8 mouse cellular contexts compared by ENCODE assay signal in genomic region chr5:140642076-140642475, GRCm38 (mm10). TPM values are rescaled to one million over a fixed set of nuclear protein-coding genes. Genes with fewer than 3 reads are reported as not detected.
A peak's percentile ranks its signal among the peaks of the same experiment; 100 is the strongest.
DNase-seq lines count a peak whose midpoint lies in the region; ATAC-seq and TF ChIP-seq lines count a peak whose summit lies in the region.

No protein-coding gene starts in this region.

- TF ChIP-seq EP300 in heart, postnatal 0 days (IDR thresholded peaks at IDR 0.05; ENCODE audit: low read depth) = no peak

- no peak overlapping the region for H3K9ac ChIP-seq in heart, postnatal 0 days (replicated peaks; ENCODE audit: low read depth, low read length)

- H3K27ac ChIP-seq in kidney, adult 2 months (ENCODE audit: insufficient read depth, low read depth, low read length) = no peak overlapping the region
- H3K27ac ChIP-seq in bone marrow macrophage, adult 2 months (ENCODE audit: insufficient read depth, low read depth, low read length) = peak overlapping the region; percentile 94
- peak overlapping the region; percentile 54; the same call in 1 of the 2 replicates for H3K27ac ChIP-seq in heart, postnatal 0 days (ENCODE audit: low read depth)

- no peaks in the 10 kb centered on the region for H3K9me3 ChIP-seq in heart, postnatal 0 days (replicated peaks; ENCODE audit: control insufficient read depth, low read length)
- H3K9me3 ChIP-seq in megakaryocyte, embryonic 14.5 days = no peaks in the 10 kb centered on the region

- H3K4me2 ChIP-seq in heart, postnatal 0 days (ENCODE audit: low read depth, low read length) = no peak overlapping the region

- H3K4me1 ChIP-seq in kidney, adult 2 months (ENCODE audit: control insufficient read depth, insufficient read depth, low read length) = no peaks in the 10 kb centered on the region; the same call in 1 of the 2 replicates
- H3K4me1 ChIP-seq in bone marrow macrophage, adult 2 months (ENCODE audit: control insufficient read depth, insufficient read depth, low read length) = peaks cover 40% of the 10 kb centered on the region
- H3K4me1 ChIP-seq in heart, postnatal 0 days (ENCODE audit: control insufficient read depth, insufficient read depth) = peaks cover 27% of the 10 kb centered on the region
- H3K4me1 ChIP-seq in megakaryocyte, embryonic 14.5 days = peaks cover 97% of the 10 kb centered on the region

- peak; percentile 39 for DNase-seq in kidney, adult 2 months
- no peak for DNase-seq in kidney, postnatal 4 days
- no peak for DNase-seq in heart, postnatal 0 days (ENCODE audit: low spot score)
- DNase-seq in MN1 (ENCODE audit: low spot score) = no peak
- no peak for DNase-seq in adrenal gland, adult 8-10 months
- no peak for DNase-seq in layer of hippocampus, postnatal 25 days (ENCODE audit: extremely low spot score in 1 of 2, low spot score in 1 of 2)

- H3K36me3 ChIP-seq in kidney, adult 2 months (ENCODE audit: control insufficient read depth, insufficient read depth, low read length) = no peaks in the 10 kb centered on the region
- 0 out of 2 replicates have a peak, but pooled peaks cover 8% of the 10 kb centered on the region for H3K36me3 ChIP-seq in heart, postnatal 0 days (replicated peaks; ENCODE audit: control insufficient read depth, insufficient read depth, low read length)
- peaks cover 83% of the 10 kb centered on the region for H3K36me3 ChIP-seq in megakaryocyte, embryonic 14.5 days (replicated peaks; ENCODE audit: low read length)

- ATAC-seq in heart, postnatal 0 days (ENCODE audit: insufficient read depth, low read depth) = no peak

- WGBS in kidney, adult 2 months = 63% methylated on average over 3 of the region's 3 CpGs
- WGBS in heart, postnatal 0 days = 48% methylated on average over 3 of the region's 3 CpGs

- TF ChIP-seq CTCF in kidney, adult 2 months (conservative IDR thresholded peaks at IDR 0.05; ENCODE audit: insufficient read depth, insufficient read length, low read depth, low read length) = no peak
- TF ChIP-seq CTCF in bone marrow macrophage, adult 2 months (IDR thresholded peaks at IDR 0.05; ENCODE audit: low read depth, low read length) = no peak
- no peak for TF ChIP-seq CTCF in heart, postnatal 0 days (IDR thresholded peaks at IDR 0.05; ENCODE audit: low read depth)

- H3K4me3 ChIP-seq in kidney, adult 2 months (ENCODE audit: insufficient read depth, low read depth, low read length) = no peak overlapping the region
- H3K4me3 ChIP-seq in bone marrow macrophage, adult 2 months (ENCODE audit: insufficient read depth, low read length) = no peak overlapping the region
- no peak overlapping the region for H3K4me3 ChIP-seq in heart, postnatal 0 days (ENCODE audit: low read depth, low read length)
- peak overlapping the region; percentile 66 for H3K4me3 ChIP-seq in megakaryocyte, embryonic 14.5 days (replicated peaks)

- H3K27me3 ChIP-seq in kidney, adult 2 months (replicated peaks; ENCODE audit: control insufficient read depth, insufficient read depth, low read length) = no peaks in the 10 kb centered on the region
- H3K27me3 ChIP-seq in heart, postnatal 0 days (ENCODE audit: control insufficient read depth, insufficient read depth, low read length) = no peaks in the 10 kb centered on the region
- H3K27me3 ChIP-seq in megakaryocyte, embryonic 14.5 days (replicated peaks) = no peaks in the 10 kb centered on the region

- TF ChIP-seq POLR2A in kidney, adult 2 months (IDR thresholded peaks at IDR 0.05; ENCODE audit: low read depth, low read length) = no peak
- TF ChIP-seq POLR2A in bone marrow macrophage, adult 2 months (IDR thresholded peaks at IDR 0.05; ENCODE audit: borderline replicate concordance, low read depth, low read length) = no peak

RNA-seq across cellular contexts. Expression of gene Ttyh3, which starts 6.8 kb away (rescaled TPM):
- polyA plus RNA-seq in kidney, adult 2 months (2012; rRNA removed) = 33.5 and 35.6 TPM in 2 replicates
- 73.6 and 91.5 TPM in 2 replicates for polyA plus RNA-seq in bone marrow macrophage, adult 2 months (2012; ENCODE audit: insufficient read depth, insufficient read length, missing spikeins)
- total RNA-seq in heart, postnatal 0 days (2014; rRNA removed; ENCODE audit: low replicate concordance) = 53.2 and 55.2 TPM in 2 replicates
- 8.5 and 8.9 TPM in 2 replicates for polyA plus RNA-seq in heart, postnatal 0 days (2015; fragmentation: Nextera tagmentation; extraction: Ambion mirVana)
- polyA plus RNA-seq in megakaryocyte, embryonic 14.5 days (2012; ENCODE audit: insufficient read depth, low replicate concordance) = 302 and 455 TPM in 2 replicates
- 100 to 1,000 TPM in 1 of 4 experiments, 10 to 100 TPM in 3; 49.8 to 100 (median 77.4) TPM for total RNA-seq in adrenal gland, adult 8-10 months (2022)
- 100 to 1,000 TPM; 247 to 262 TPM for total RNA-seq in layer of hippocampus, postnatal 25 days (2021)

RNA-seq across cellular contexts. Expression of gene Lfng, which starts 35.0 kb away (rescaled TPM):
- 37.8 and 43.3 TPM in 2 replicates for polyA plus RNA-seq in kidney, adult 2 months (2012; rRNA removed)
- polyA plus RNA-seq in bone marrow macrophage, adult 2 months (2012; ENCODE audit: insufficient read depth, insufficient read length, missing spikeins) = 60.6 and 75.4 TPM in 2 replicates
- total RNA-seq in heart, postnatal 0 days (2014; rRNA removed; ENCODE audit: low replicate concordance) = 8.2 and 22.3 TPM in 2 replicates
- 4.1 and 4.4 TPM in 2 replicates for polyA plus RNA-seq in heart, postnatal 0 days (2015; fragmentation: Nextera tagmentation; extraction: Ambion mirVana)
- 7.3 and 31.9 TPM in 2 replicates for polyA plus RNA-seq in megakaryocyte, embryonic 14.5 days (2012; ENCODE audit: insufficient read depth, low replicate concordance)
- 10 to 100 TPM; 11.6 to 18.9 (median 17.2) TPM for total RNA-seq in adrenal gland, adult 8-10 months (2022)
- 10 to 100 TPM; 20.0 to 29.8 TPM for total RNA-seq in layer of hippocampus, postnatal 25 days (2021)
